Mouse (Mus musculus): Measurements from ENCODE around the gene Shisa6.
"Not testable (repeated sequence)": the region's sequence is repeated elsewhere in the genome, so short reads cannot be mapped to it uniquely, and the experiment has no call there.

Gene Shisa6

DNA sequence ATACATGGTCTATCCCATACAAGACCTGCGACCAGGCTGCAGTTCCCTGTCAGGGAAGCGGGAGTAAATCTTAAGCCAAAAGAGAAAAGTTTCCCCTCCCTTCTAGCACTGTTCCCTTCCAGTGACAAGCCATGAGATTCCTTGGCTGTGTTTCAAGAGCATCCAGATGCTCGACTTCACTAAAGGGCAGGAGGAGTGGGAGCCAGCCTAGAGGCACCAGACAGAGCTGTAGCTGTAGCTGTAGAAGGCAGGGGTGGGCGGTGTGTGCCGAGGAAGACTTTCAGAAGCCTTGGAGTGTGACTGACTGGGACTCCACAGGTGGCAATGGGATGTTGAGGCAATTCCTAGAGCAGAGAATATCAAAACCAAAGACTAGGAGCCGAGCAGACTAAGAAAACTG, 43.3 kb downstream of the Shisa6 start:
- DNase-seq (ENCODE audit: low spot score), result no peak

DNA sequence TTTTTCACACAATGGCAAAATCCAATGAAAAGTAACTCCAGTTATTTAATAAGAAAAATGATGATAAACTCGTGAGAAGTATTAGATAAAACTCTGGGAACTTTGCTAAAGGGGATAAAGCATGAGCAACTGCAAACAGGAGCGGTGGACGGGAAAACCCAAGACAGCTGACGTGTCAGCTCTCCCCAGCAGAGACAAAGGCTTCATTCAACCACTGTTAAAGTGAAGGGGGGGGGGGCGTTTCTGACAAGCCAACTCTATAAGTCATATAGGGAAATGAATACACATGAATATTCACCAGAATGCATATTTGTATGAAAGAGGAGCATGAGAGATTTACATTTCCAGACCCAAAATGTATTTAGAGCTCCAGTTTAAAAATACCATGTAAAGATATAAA, 83.1 kb downstream of the Shisa6 start:
- no peak for DNase-seq (ENCODE audit: low spot score)

DNA sequence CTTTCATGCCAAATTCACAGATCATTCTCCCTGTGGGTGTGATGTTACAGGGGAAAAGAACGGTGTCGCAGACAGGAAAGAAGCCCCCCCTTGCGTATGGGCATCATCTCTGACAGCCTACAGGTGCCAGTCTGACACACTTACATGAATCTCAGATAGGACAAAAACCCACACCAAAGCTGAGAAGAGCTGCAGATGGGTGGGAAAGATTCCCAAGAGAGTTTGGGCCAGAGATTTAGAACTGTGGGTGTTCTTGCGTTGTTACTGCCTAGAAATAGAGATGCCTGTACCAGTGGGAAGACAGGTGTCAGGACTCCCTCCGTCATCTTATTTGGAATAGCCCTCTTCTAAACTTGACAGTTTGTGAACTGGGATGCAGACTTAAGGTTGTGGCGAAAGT, 99.6 kb downstream of the Shisa6 start:
- no peak for DNase-seq (ENCODE audit: low spot score)

DNA sequence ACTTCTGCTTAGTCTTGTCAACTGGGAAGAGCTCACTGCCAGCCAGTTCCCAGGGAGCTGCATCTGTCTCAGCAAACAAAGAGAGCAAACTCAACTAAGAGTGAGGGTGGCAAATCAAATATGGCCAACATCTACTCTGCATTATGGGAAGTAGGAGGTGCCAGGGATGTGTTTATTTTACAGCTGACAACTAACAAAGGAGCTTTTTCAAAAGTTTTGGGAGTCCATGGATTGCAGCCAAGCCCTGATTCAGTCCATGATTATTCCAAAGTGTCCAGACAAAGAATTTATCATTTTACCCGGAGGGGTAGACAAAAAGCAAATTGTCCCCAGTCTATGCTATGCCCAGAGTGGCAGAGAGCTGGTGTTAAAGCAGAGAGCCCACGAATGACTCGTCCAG, 107.5 kb downstream of the Shisa6 start:
- DNase-seq (ENCODE audit: low spot score), result no peak

DNA sequence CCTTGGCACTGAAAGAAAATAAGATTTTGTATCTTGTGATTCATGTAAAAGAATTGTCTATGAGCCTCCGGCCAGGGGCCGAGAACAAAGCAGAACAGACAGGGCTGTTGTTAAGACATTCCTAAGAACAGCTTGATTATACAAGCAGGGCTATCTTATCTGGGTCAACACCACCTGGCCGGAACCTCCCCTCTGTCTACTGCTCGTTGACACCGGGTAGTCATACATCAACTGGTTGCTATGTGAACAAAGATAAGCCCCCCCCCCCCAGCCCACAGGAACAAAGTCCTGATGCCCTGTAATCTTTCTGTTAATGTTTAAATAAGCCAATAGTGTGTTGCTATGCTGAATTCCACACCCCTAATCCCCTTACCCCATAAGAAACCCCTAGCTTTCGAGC, 117.0 kb downstream of the Shisa6 start:
- not testable (repeated sequence) for DNase-seq (ENCODE audit: low spot score)

DNA sequence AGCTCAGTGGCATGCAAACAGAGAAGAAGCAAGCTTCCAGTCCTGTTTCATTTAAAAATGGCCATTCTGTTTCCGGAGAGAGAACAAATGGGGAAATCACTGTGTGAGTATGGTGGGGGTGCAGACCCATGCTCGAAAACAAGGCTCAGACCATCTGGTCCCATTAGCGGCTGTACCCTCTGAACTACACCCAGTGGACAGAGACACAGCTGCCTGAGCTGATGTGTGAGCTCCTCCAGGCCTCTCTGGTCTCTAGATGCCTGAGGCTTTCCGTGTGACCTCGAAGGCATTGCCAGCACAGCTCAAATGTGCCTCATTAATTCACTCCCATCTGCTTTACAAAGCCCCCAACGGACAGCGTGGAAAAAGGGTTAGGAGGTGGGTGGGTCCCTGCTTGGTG, 125.7 kb downstream of the Shisa6 start:
- no peak for DNase-seq (ENCODE audit: low spot score)

DNA sequence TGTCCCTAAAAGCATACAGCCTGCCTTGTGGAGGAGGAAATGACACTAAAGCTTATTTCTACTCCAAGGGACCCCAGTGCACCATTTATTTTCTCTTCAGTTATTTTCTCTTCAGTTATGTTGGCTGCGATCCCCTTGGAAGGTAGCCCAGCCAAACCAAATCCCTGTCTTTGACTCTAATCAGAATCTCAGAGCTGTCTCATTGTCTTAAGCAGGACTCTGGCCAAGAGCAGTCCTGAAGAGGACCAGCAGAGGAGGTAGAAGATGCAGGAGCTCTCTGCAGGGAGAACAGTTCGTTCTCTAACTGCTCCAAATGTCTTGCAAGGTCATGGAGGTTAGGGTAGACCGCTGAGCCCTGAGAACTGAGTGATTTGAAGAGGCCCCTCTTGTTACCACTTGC, 138.2 kb downstream of the Shisa6 start:
- no peak for DNase-seq (ENCODE audit: low spot score)

DNA sequence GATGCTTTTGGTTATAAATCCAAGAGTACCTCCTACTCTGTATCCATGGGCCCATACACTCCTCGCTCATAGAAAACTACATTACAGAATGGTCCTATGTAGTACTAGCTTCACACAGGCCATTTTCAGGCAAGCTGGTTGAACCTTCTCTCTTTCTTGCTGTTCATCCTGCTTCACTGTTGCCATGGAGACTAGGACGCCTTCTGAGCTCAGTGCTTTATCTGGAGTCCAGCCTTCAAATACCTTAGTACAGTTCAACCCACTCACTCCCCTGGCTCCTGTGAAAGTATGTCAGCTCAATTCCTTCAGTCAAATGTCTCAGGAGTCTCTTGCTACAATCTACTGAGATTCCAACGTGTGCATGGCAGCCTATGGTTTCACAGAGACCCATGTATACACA, 154.0 kb downstream of the Shisa6 start:
- DNase-seq (ENCODE audit: low spot score), result no peak

DNA sequence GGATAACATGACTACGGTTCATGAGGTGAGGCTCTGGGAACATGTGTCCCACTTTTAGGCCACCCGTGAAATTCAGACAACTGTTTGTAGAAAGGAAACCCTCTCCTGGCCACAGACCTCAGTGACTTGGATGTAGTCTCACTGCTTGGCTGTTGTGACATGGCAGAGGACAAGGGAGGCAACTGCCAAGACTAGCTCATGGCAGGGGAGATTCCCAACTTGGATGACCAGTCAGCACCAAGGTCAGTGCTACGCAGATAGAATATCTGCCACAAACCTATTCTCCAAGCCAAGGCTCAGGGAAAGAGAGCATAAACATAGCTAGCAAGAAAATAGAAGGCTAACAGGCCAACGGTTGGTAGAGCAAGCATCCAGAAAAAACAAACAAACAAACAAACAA, 156.0 kb downstream of the Shisa6 start:
- DNase-seq (ENCODE audit: low spot score), result no peak

DNA sequence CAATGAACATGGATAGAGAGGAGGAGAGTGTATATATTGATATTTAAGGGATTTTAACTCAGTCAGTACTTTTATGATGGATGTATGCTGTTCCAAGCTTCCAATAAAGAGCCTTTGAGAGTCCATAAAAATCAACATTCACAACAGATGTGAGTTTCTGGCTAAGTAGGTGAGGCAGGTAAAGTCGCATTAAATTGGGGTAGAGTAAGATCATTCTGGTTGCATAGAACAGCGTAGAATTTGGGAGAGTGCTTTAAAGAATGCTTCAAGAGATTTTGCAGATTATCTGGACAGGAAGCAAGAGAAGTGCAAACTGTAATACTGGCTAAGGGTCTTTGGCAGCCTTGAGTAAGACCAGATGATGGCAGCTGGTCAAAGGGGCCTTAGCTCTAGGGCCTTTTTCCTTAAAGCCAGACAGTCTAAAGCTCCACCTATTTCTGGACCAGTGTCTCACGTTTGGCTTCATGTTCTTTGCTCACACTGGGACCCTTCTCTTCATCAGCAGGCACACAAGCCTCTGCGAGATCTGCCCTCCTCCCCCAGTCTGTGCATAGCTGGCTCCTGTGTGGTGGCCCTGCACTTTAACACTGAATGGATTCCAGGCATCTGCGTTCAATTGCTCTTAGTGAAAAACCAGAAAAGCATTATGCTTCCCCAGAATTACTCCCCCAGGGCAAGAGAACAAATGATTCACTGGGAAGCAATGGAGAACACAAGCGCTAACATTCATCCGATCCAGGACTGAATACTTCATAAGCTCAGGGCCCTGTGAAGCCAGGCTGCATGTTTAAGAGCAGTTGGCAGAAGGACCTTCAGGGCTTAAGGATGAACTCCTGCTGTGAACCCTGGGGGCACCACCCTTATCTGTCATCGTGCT, 158.7 kb downstream of the Shisa6 start:
- no peak for DNase-seq (ENCODE audit: low spot score)

DNA sequence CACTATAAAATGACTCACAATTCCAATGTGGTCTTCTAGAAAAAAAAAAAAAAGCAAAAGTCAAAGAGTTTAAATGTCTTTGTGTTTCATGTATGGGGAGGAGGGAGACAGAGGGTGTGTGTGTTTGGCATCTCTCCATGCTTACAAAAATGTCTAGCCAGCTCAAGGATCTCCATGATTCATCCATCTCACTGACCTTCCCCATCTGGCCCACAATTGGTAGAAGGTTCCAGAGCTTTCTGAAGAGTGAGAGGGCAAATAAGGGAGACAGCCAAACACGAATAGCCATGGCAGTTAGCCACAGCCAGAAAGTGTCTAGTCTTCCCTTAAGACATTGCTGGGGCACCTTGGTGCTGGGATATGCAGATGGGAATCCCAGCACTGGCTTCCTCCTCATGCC, 166.0 kb downstream of the Shisa6 start:
- DNase-seq (ENCODE audit: low spot score), result no peak

DNA sequence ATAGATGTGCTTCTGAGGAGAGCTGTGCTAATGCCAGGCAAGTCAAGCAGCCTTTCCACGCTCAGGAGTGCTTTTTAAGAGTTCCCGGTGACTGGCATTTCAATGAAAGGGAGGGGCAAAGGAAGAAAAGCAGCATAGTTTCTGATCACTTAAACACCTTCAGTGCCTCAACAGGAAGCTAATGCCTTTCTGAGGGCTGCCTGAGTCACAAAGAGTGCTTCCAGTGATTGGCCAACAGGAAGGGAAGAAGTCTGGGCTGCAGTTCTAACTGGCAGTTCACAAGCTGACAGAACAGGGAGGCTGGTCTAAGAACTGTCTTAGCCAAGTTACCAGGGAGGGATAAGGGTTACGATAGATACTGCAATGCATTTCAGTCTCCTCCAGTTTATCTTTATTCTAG, 180.9 kb downstream of the Shisa6 start:
- no peak for DNase-seq (ENCODE audit: low spot score)

DNA sequence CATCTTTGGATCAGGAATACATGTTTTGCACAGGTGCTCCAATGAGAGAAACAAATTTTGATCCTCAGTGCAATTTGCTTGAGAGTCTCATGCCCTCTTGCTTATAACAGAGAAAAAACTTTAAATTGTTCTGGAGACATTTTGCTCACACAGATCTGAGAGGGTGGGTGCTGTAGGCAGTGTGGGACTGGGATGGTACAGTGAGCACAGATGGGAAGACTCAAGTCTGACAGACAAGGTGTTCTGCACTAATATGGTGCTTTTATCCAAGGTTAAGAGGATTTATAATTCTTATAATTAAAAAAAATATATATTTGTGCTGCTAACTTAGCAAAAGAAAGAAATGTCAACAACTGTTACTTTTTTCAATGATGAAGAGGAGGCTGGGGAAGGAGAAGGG, 189.5 kb downstream of the Shisa6 start:
- no peak for DNase-seq (ENCODE audit: low spot score)

DNA sequence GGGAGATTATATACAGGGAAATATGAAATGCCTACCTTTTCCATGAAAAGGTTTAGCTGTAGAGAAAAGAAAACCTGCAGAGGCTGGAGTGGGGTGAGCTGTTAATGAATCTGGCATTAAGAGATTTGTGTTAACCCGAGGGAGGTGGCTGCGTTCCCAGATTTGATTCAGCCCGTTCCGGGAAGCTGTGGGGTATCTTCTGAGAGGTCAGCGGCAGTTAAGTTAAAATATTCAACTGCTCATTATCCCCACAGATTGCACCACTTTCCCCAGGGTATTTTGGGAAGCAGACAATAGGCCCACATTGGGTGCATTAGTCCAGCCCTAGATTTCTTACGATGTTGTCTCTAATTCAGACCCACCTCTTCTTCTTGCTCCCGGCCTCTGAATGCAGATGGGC, 213.0 kb downstream of the Shisa6 start:
- no peak for DNase-seq (ENCODE audit: low spot score)

DNA sequence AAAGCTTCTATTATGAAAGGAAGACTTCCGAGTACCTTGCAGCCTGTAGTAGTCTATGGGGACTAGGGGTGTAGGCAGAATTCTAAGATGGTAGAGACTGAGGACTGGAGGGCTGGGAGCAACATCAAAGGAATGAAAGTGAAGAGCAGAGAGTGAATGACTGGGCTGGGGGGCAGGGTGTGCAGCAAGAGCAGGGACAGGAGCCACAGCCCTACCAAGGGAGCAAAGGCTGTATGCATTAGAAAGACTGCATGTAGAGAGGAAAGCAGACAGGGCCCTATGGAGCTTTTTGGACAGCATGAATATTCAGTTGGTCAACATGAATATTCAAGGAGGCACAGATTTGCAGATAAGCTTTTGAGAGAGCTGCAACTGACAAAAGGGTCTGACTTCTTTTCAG, 221.4 kb downstream of the Shisa6 start:
- no peak for DNase-seq (ENCODE audit: low spot score)

DNA sequence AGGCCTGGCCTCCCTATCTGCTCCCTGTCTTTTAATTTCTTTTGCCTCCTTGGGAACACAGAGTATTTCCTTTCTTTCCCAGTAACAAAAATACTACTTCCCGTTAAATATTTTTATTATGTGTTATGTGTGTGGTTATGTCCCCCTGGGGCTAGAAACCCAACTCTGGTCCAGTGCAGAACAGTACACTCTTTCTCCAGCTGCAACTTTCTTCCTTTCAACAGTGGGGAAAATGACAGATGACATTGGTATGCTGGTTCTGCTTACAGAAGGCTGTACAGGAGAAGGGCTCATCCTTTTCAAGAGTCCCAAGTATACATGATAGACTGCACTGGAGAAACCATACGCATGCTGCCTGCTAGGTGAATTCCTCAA, 251.1 kb downstream of the Shisa6 start:
- no peak for DNase-seq (ENCODE audit: low spot score)

DNA sequence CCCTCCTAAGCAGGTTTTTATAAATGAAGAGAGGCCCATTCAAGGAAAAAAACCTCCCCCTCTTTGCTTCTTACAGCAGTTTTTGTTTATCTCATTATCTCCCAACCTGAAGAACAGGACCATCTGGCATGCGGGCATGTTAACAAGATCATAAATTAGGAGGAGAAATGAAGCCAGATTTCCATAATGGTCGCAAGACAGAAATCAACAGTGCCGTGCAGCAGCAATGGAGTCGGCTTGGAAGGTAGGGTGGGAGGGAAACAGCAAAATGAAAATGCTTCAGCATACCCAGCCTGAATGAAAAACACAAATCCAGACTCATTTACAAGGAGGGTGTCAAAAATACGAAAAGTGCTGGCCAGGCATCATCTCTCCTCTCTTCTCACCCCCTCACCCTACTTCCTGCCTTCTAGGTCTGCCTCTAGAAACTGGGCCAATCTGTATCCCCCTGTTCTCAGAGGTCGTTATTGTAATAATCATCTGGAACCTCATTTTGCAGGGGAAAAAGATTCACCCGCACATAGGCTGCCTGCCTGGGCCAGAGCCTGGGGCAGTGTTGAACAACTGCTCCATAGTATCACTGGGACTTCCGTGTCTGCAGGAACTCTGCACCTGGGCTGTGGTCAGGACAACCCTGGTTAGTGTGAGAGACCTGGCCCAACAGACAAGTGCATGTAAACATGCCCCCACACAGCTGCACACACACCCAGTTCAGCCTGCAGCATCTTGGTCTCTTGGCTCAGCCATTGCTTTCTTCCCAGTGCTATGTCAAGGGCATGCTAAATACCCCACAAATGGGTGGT, 251.7 kb downstream of the Shisa6 start:
- no peak for DNase-seq (ENCODE audit: low spot score)

DNA sequence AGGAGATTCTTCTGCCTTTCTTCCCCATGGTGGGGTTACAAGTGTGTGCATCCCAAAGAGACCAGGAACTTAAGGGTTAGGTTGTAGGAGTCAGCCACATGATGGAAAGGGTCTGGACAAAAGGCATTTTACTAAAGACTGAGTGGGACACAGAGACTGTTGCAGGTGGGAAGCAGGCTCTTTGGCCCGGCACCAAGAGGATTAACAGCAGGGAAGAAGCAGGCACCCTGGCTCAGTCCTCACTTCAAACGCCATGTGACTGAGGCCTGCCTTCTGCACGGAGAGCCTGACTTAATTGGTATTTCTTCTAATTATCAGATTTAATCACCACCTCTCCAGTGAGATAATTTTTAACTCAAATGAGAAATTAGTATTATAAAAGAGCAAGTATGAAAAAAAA, 258.7 kb downstream of the Shisa6 start:
- DNase-seq (ENCODE audit: low spot score), result no peak

DNA sequence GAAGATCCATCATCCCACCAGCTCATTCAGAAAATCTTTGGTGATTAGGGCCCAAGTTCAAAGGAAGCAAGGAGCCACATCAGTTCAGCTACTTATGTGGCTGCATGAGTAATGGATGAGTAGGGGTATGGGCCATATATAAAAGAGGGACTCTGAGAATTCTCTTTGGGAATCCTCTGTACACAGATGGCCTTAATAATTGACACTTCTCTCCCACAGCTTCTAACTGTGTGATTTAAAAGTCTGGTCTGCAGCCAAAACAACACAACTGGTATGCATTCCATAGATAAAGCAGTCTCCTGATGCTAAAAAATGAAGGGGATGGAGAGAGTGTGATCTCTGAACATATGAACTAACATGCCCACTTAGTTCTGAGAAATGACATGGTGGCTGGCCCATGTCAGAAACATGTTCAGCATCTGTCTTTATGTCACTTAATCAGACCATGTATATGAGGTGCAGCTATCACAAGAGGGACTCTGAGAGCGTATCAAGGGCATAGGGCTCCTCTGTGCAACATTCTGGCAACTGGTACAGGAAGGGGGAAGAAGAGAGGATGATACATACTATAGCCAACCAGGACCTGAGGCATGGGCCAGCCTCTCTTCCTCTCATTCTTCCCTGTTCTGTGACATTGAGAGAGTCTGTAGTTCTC, 260.3 kb downstream of the Shisa6 start:
- DNase-seq (ENCODE audit: low spot score), result no peak

DNA sequence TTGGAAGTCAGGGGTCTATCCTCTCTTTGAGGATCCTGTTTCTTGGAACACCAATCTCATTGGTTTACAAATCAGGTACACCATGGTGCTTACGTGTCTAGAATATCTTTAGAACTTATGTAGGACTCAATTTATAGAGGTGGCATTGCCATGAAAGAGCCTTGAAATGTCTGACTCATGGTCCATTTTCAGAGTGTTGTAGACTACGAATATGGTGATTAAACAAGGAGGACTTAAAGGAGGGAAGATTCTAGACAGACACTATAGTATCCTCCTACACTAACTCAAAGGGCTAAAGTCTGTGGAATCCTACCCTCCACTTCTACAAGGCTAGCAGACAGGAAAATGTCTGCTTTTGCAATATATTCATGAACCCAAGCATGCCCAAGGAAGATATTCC, 265.6 kb downstream of the Shisa6 start:
- DNase-seq (ENCODE audit: low spot score), result no peak

DNA sequence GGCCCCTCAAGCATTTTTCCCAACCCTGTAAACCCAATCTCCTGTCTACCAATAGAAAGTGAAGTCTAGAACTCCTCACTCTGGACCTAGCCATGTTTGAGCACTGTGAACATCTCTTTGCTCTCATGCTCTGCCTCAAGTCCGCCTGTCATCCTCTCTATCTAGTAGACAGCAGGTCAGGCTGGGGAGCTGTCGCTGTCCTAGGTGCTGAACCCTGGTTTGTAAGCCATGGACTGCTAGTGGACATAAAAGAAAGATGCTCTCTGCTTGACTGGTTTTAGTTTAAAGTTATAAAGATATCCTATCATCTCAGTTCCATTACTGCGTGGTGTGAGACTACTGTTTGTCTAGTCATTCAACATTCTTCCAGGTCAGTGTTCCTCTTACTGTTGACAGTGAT, 266.9 kb downstream of the Shisa6 start:
- DNase-seq (ENCODE audit: low spot score), result no peak

DNA sequence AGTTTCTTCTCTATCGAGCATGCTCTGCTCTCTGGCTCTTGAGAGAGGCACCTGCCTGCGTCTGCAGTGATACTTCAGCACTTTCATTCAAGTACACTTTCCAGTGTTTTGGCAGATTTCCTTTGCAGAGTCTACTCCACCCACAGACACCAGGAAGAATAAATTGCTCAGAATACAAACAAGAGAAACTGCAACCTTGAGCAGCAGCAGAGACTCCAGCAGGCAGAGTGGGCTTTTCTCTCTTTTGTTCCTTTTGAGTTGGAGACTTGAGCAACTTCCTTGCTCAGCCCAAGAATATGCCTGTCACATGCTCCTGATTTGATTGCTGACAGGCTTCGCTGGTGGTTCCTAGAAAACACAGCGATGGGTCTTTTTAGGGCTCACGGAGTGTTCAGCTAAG, 278.6 kb downstream of the Shisa6 start:
- no peak for DNase-seq (ENCODE audit: low spot score)

DNA sequence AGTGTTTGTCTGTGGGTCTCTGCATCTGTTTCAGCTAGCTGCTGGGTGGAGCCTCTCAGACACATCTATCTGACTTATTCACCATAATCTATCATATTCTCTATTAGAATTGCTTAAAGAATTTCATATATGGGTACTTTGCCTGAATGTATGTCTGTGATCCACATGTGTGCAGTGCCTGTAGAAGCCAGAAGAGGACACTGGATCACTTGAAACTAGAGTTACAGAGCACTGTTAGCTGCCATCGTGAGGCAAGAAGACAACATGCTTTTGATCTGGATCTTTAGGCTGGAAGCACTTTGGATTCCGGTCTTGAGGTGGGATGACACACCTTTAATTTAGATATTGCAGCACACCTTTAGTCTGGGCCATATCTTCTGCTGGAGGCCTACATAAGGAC, 289.2 kb downstream of the Shisa6 start:
- no peak for DNase-seq (ENCODE audit: low spot score)

Measured in MN1 (cell line).